In genomic region chr8:111259408-111259741, GRCm38 (mm10) we compare ENCODE assay signal across 8 mouse cellular contexts. TPM values are rescaled to one million over a fixed set of nuclear protein-coding genes. Genes with fewer than 3 reads are reported as not detected.
DNase-seq lines count a peak whose midpoint lies in the region; ATAC-seq and TF ChIP-seq lines count a peak whose summit lies in the region.

No protein-coding gene starts in this region.

- H3K9ac ChIP-seq in kidney, embryonic 16.5 days (replicated peaks; ENCODE audit: low read length): peak overlapping the region; percentile 96
- peak overlapping the region; percentile 97 for H3K9ac ChIP-seq in hindbrain, postnatal 0 days (replicated peaks; ENCODE audit: low read length)
- peak overlapping the region; percentile 91 for H3K9ac ChIP-seq in midbrain, postnatal 0 days (replicated peaks; ENCODE audit: low read length, poor library complexity, severe bottlenecking)

- no peaks in the 10 kb centered on the region for H3K27me3 ChIP-seq in kidney, embryonic 16.5 days (ENCODE audit: insufficient read depth, low read length)
- H3K27me3 ChIP-seq in hindbrain, postnatal 0 days (ENCODE audit: insufficient read depth, low read length): no peaks in the 10 kb centered on the region
- no peaks in the 10 kb centered on the region for H3K27me3 ChIP-seq in midbrain, postnatal 0 days (ENCODE audit: insufficient read depth, low read length)

- H3K36me3 ChIP-seq in kidney, embryonic 16.5 days (ENCODE audit: insufficient read depth, low read length): peaks cover 5% of the 10 kb centered on the region; the same call in 1 of the 2 replicates
- no peaks in the 10 kb centered on the region for H3K36me3 ChIP-seq in hindbrain, postnatal 0 days (ENCODE audit: insufficient read depth, low read length)
- H3K36me3 ChIP-seq in midbrain, postnatal 0 days (ENCODE audit: insufficient read depth, low read length): no peaks in the 10 kb centered on the region

- H3K9me3 ChIP-seq in kidney, embryonic 16.5 days (ENCODE audit: low read length): no peaks in the 10 kb centered on the region
- H3K9me3 ChIP-seq in hindbrain, postnatal 0 days (ENCODE audit: low read length): no peaks in the 10 kb centered on the region
- H3K9me3 ChIP-seq in midbrain, postnatal 0 days (ENCODE audit: low read length): no peaks in the 10 kb centered on the region

- H3K4me1 ChIP-seq in kidney, embryonic 16.5 days (ENCODE audit: insufficient read depth, low read length): peaks cover 16% of the 10 kb centered on the region
- H3K4me1 ChIP-seq in hindbrain, postnatal 0 days (ENCODE audit: insufficient read depth, low read length): no peaks in the 10 kb centered on the region
- H3K4me1 ChIP-seq in midbrain, postnatal 0 days (ENCODE audit: insufficient read depth, low read length): peaks cover 4% of the 10 kb centered on the region; the same call in 1 of the 2 replicates

- peak overlapping the region; percentile 72 for H3K4me2 ChIP-seq in kidney, embryonic 16.5 days (replicated peaks; ENCODE audit: low read depth, low read length)
- H3K4me2 ChIP-seq in hindbrain, postnatal 0 days (ENCODE audit: low read depth, low read length): peak overlapping the region; percentile 67
- H3K4me2 ChIP-seq in midbrain, postnatal 0 days (ENCODE audit: low read depth, low read length, poor library complexity, severe bottlenecking): peak overlapping the region; percentile 56

- ATAC-seq in kidney, embryonic 16.5 days (ENCODE audit: low FRiP score, low TSS enrichment): no peak
- peak; percentile 70 for ATAC-seq in hindbrain, postnatal 0 days
- ATAC-seq in midbrain, postnatal 0 days (ENCODE audit: low FRiP score): peak; percentile 28; the same call in 1 of the 2 replicates

- 10% methylated on average over 13 of the region's 13 CpGs for WGBS in kidney, embryonic 16.5 days
- WGBS in hindbrain, postnatal 0 days: 12% methylated on average over 13 of the region's 13 CpGs
- WGBS in midbrain, postnatal 0 days: 9% methylated on average over 13 of the region's 13 CpGs

- H3K4me3 ChIP-seq in kidney, embryonic 16.5 days (ENCODE audit: low read length): peak overlapping the region; percentile 96
- peak overlapping the region; percentile 96 for H3K4me3 ChIP-seq in hindbrain, postnatal 0 days (ENCODE audit: low read length)
- peak overlapping the region; percentile 95 for H3K4me3 ChIP-seq in midbrain, postnatal 0 days (ENCODE audit: low read depth, low read length)

- no peak for DNase-seq in kidney, postnatal 10 days
- DNase-seq in c-Kit-positive CD71-negative TER-119-negative erythroid progenitor cells, embryonic 14.5 days (ENCODE audit: low read depth): peak; percentile 63
- DNase-seq in hindbrain, postnatal 0 days (ENCODE audit: low spot score): no peak
- no peak for DNase-seq in midbrain, postnatal 0 days (ENCODE audit: low spot score)
- no peak for DNase-seq in cerebellum, adult 9-11 months
- DNase-seq in embryo, embryonic 10 days (ENCODE audit: low spot score): no peak
- no peak for DNase-seq in adrenal gland, adult 8-10 months

- peak overlapping the region; percentile 100 for H3K27ac ChIP-seq in kidney, embryonic 16.5 days (ENCODE audit: low read length)
- peak overlapping the region; percentile 99 for H3K27ac ChIP-seq in hindbrain, postnatal 0 days
- peak overlapping the region; percentile 99 for H3K27ac ChIP-seq in midbrain, postnatal 0 days (ENCODE audit: low read depth, low read length)

- TF ChIP-seq CTCF in hindbrain, postnatal 0 days (IDR thresholded peaks at IDR 0.05; ENCODE audit: low read depth): no peak
- TF ChIP-seq CTCF in midbrain, postnatal 0 days (IDR thresholded peaks at IDR 0.05): no peak

RNA-seq across cellular contexts. Expression of gene Glg1, which starts 0.4 kb away (rescaled TPM):
- polyA plus RNA-seq in kidney, embryonic 16.5 days (2015; fragmentation: Nextera tagmentation; extraction: Ambion mirVana): 79.5 and 88.4 TPM in 2 replicates
- 37.4 and 42.7 TPM in 2 replicates for total RNA-seq in hindbrain, postnatal 0 days (2014; rRNA removed)
- 50.1 and 53.8 TPM in 2 replicates for polyA plus RNA-seq in hindbrain, postnatal 0 days (2015; fragmentation: Nextera tagmentation; extraction: Ambion mirVana)
- 37.4 and 53.6 TPM in 2 replicates for total RNA-seq in midbrain, postnatal 0 days (2014; rRNA removed)
- 45.7 and 50.9 TPM in 2 replicates for polyA plus RNA-seq in midbrain, postnatal 0 days (2015; fragmentation: Nextera tagmentation; extraction: Ambion mirVana)
- 100 to 1,000 TPM; 134 to 184 (median 162) TPM for total RNA-seq in adrenal gland, adult 8-10 months (2022)

RNA-seq across cellular contexts. Expression of gene Rfwd3, which starts 40.6 kb away (rescaled TPM):
- polyA plus RNA-seq in kidney, embryonic 16.5 days (2015; fragmentation: Nextera tagmentation; extraction: Ambion mirVana): 71.9 and 74.9 TPM in 2 replicates
- total RNA-seq in hindbrain, postnatal 0 days (2014; rRNA removed): 21.6 and 26.6 TPM in 2 replicates
- polyA plus RNA-seq in hindbrain, postnatal 0 days (2015; fragmentation: Nextera tagmentation; extraction: Ambion mirVana): 14.8 and 15.4 TPM in 2 replicates
- total RNA-seq in midbrain, postnatal 0 days (2014; rRNA removed): 17.2 and 19.2 TPM in 2 replicates
- 10.3 and 10.5 TPM in 2 replicates for polyA plus RNA-seq in midbrain, postnatal 0 days (2015; fragmentation: Nextera tagmentation; extraction: Ambion mirVana)
- 10 to 100 TPM; 66.0 to 70.6 (median 68.9) TPM for total RNA-seq in adrenal gland, adult 8-10 months (2022)
